Mouse (Mus musculus) layer of hippocampus, adult 6 months (tissue): Measurements from ENCODE around the gene Nr2c1. TPM values are rescaled to one million over a fixed set of nuclear protein-coding genes. Genes with fewer than 3 reads are reported as not detected.

Experiments used
- long read RNA-seq, 2 experiments: library from polyadenylated mRNA; unstranded; transcript quantifications; one replicate each; pipeline ENCODE4 v2.0.0; 2019 to 2020
- polyA plus RNA-seq: library from polyadenylated mRNA; unstranded; fragments of <200 nt; fragmentation: Nextera tagmentation; gene quantifications from 2 replicates; pipeline ENCODE4 v1.2.3, GENCODE M21; 2021

Nr2c1 gene
- 2.6 and 2.9 TPM in 2 replicates for polyA plus RNA-seq
- long read RNA-seq, experiment 1, transcript Nr2c1-203 (14 exons, 3,732 nt), result major isoform, 8 of 8 reads
- long read RNA-seq, experiment 1, partial matches to known transcripts, result 0 of 8 reads
- long read RNA-seq, experiment 1, other reads (novel, unspliced or antisense), result 0 of 8 reads
- long read RNA-seq, experiment 2, transcript Nr2c1-203 (14 exons, 3,732 nt), result major isoform, 17 of 27 reads
- long read RNA-seq, experiment 2, partial matches to known transcripts, result 1 of 27 reads
- long read RNA-seq, experiment 2, other reads (novel, unspliced or antisense), result 9 of 27 reads

GRCm38 (mm10) chr10:94147756-94148531 lies at the start of gene Nr2c1:
Gene Nr2c1, plus strand, starts transcription at chr10:94148023.

DNA sequence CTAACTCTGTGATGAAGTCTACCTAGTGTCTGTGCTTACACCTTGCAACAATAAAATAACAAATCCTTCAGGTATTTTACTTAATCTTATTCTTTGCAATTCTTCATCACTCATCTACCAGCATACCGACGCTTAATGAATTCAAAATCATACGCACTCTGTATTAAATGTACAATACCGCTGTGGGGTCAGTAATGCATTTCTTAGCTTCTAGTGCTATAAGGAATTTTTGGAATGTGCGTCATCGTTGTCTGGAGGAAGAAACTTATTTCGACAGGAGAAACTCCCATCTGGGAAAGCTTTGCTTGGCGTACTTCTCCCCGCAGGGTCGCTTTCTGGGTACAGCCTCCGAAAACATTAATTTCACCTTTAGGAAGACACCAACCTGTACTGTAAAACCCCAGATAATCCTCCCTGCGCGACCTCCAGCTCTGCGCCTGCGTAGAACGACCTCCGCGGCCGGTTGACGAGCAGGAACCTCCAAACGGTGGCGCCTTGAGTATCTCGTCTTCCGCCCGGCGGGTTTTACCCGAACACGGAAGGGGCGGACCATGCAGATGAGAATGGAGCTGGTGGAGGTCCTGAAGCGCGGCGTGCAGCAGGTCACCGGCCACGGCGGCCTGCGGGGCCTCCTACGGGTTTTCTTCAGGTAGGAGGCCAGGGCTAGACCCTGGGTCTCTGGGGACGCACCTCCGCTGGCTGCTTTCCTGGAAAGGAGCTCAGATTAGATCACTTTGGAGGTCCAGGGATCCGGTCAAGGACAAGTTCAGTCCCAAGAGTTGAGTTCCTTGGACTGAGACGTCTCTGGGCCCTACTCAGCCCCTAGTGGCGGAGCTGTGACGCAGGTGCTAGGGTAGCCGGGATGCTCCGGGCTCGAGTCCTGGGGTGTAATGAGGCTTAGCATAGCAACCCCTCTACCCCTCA lies 50.9 kb downstream of the Nr2c1 start, which contains the start of gene Ndufa12:
Gene Ndufa12, plus strand, starts transcription at position 239 of the 924 bp plus-strand sequence.

Other genes starting within 250 kb of the Nr2c1 start
- 23.1 and 25.8 TPM in 2 replicates for gene Vezt, start 112.2 kb upstream of the Nr2c1 start, polyA plus RNA-seq
- gene Fgd6, start 112.0 kb upstream of the Nr2c1 start, polyA plus RNA-seq, result 2.1 and 2.8 TPM in 2 replicates
- gene Ndufa12, start 50.7 kb downstream of the Nr2c1 start, polyA plus RNA-seq, result 1,048 and 1,110 TPM in 2 replicates
- gene Gm4792, start 150.7 kb downstream of the Nr2c1 start, polyA plus RNA-seq, result not detected in 2 replicates
- gene Tmcc3, start 163.9 kb downstream of the Nr2c1 start, polyA plus RNA-seq, result 12.7 and 15.4 TPM in 2 replicates